Mouse (Mus musculus) cerebellum, adult 11 months (tissue): ENCODE results near the gene Ctns.
A peak's percentile ranks its signal among the peaks of the same experiment; 100 is the strongest.

ENCODE experiments used
- DNase-seq: peaks from one replicate; pipeline ENCODE4 v3.0.0; 2022

The Ctns gene

GRCm38 (mm10) chr11:73198603-73199229, at the start of gene Ctns:
Gene Ctns, minus strand, starts transcription at chr11:73199042.
- DNase-seq, result peak; percentile 84

GRCm38 (mm10) chr11:73242777-73243176, 43.9 kb upstream of the Ctns start:
- DNase-seq, result no peak

GRCm38 (mm10) chr11:73242199-73242598, 43.4 kb upstream of the Ctns start:
- DNase-seq, result no peak

GRCm38 (mm10) chr11:73236731-73237130, 37.9 kb upstream of the Ctns start:
- DNase-seq, result no peak

- DNase-seq, result no peak
Measured at GRCm38 (mm10) chr11:73235990-73236701, 37.3 kb upstream of the Ctns start.

GRCm38 (mm10) chr11:73233992-73234391, 35.1 kb upstream of the Ctns start, which contains the start of gene Trpv1:
Gene Trpv1, plus strand, starts transcription at chr11:73234292.
- no peak for DNase-seq

GRCm38 (mm10) chr11:73232513-73232912, 33.7 kb upstream of the Ctns start:
- DNase-seq, result no peak

GRCm38 (mm10) chr11:73230081-73230480, 31.2 kb upstream of the Ctns start:
- no peak for DNase-seq

GRCm38 (mm10) chr11:73228881-73229280, 30.0 kb upstream of the Ctns start:
- no peak for DNase-seq

- no peak for DNase-seq
Measured at GRCm38 (mm10) chr11:73225856-73226255, 27.0 kb upstream of the Ctns start.

- DNase-seq, result no peak
Measured at GRCm38 (mm10) chr11:73223966-73224365, 25.1 kb upstream of the Ctns start.

- no peak for DNase-seq
Measured at GRCm38 (mm10) chr11:73222846-73223245, 24.0 kb upstream of the Ctns start.

- no peak for DNase-seq
Measured at GRCm38 (mm10) chr11:73220651-73221050, 21.8 kb upstream of the Ctns start.

- no peak for DNase-seq
Measured at GRCm38 (mm10) chr11:73219671-73220070, 20.8 kb upstream of the Ctns start.

GRCm38 (mm10) chr11:73213956-73214355, 15.1 kb upstream of the Ctns start:
- no peak for DNase-seq

- DNase-seq, result no peak
Measured at GRCm38 (mm10) chr11:73207621-73208020, 8.8 kb upstream of the Ctns start.

GRCm38 (mm10) chr11:73205194-73205593, 6.4 kb upstream of the Ctns start:
- no peak for DNase-seq

GRCm38 (mm10) chr11:73203895-73204294, 5.1 kb upstream of the Ctns start:
- no peak for DNase-seq

GRCm38 (mm10) chr11:73201597-73201996, 2.8 kb upstream of the Ctns start:
- DNase-seq, result no peak

- DNase-seq, result no peak
Measured at GRCm38 (mm10) chr11:73201021-73201420, 2.2 kb upstream of the Ctns start.

GRCm38 (mm10) chr11:73199879-73200278, 1.0 kb upstream of the Ctns start:
- no peak for DNase-seq

- DNase-seq, result peak; percentile 94
Measured at GRCm38 (mm10) chr11:73199230-73199712, 429 bp upstream of the Ctns start, which contains the start of gene Shpk. Gene Shpk, plus strand, starts transcription at chr11:73199460.

GRCm38 (mm10) chr11:73198190-73198589, 652 bp downstream of the Ctns start:
- DNase-seq, result no peak

- no peak for DNase-seq
Measured at GRCm38 (mm10) chr11:73194444-73194843, 4.4 kb downstream of the Ctns start.
